Mouse (Mus musculus): ENCODE measurements around the gene Zfp653.
"Not testable (repeated sequence)": the region's sequence is repeated elsewhere in the genome, so short reads cannot be mapped to it uniquely, and the experiment has no call there.

Gene Zfp653

GRCm38 (mm10) chr9:22070791-22071573 lies at the start of gene Zfp653, which contains the start of gene Gm49318:
TSS of gene Zfp653 (minus strand) at chr9:22071376.
TSS of gene Gm49318 (minus strand) at chr9:22071259.
- DNase-seq (ENCODE audit: low spot score in 2 of 2) = peak; percentile 94 to 95

GRCm38 (mm10) chr9:22119543-22119942 lies 48.4 kb upstream of the Zfp653 start:
- no peak for DNase-seq (ENCODE audit: low spot score in 2 of 2)

GRCm38 (mm10) chr9:22117754-22118456 lies 46.7 kb upstream of the Zfp653 start:
- DNase-seq (ENCODE audit: low spot score in 2 of 2) = peak in 1 of 2 experiments; percentile 27

- peak; percentile 79 to 91 for DNase-seq (ENCODE audit: low spot score in 2 of 2)
Observed at GRCm38 (mm10) chr9:22116740-22117426, 45.7 kb upstream of the Zfp653 start, which contains the start of gene Elof1. TSS of gene Elof1 (minus strand) at chr9:22117172.

- DNase-seq (ENCODE audit: low spot score in 2 of 2) = no peak
Observed at GRCm38 (mm10) chr9:22116086-22116485, 44.9 kb upstream of the Zfp653 start.

GRCm38 (mm10) chr9:22115635-22116034 lies 44.5 kb upstream of the Zfp653 start:
- no peak for DNase-seq (ENCODE audit: low spot score in 2 of 2)

- no peak for DNase-seq (ENCODE audit: low spot score in 2 of 2)
Observed at GRCm38 (mm10) chr9:22108194-22108593, 37.0 kb upstream of the Zfp653 start.

- DNase-seq (ENCODE audit: low spot score in 2 of 2) = no peak
Observed at GRCm38 (mm10) chr9:22099922-22100321, 28.7 kb upstream of the Zfp653 start.

GRCm38 (mm10) chr9:22098993-22099696 lies 28.0 kb upstream of the Zfp653 start, which contains the start of gene Cnn1:
TSS of gene Cnn1 (plus strand) at chr9:22099216.
- no peak for DNase-seq (ENCODE audit: low spot score in 2 of 2)

GRCm38 (mm10) chr9:22095854-22096307 lies 24.7 kb upstream of the Zfp653 start:
- DNase-seq (ENCODE audit: low spot score in 2 of 2) = peak; percentile 42 to 69

GRCm38 (mm10) chr9:22092746-22093145 lies 21.6 kb upstream of the Zfp653 start:
- DNase-seq (ENCODE audit: low spot score in 2 of 2) = no peak

- no peak for DNase-seq (ENCODE audit: low spot score in 2 of 2)
Observed at GRCm38 (mm10) chr9:22089986-22090385, 18.8 kb upstream of the Zfp653 start.

GRCm38 (mm10) chr9:22089281-22089680 lies 18.1 kb upstream of the Zfp653 start:
- no peak for DNase-seq (ENCODE audit: low spot score in 2 of 2)

GRCm38 (mm10) chr9:22087034-22087618 lies 15.9 kb upstream of the Zfp653 start:
- no peak for DNase-seq (ENCODE audit: low spot score in 2 of 2)

GRCm38 (mm10) chr9:22086012-22086411 lies 14.8 kb upstream of the Zfp653 start:
- no peak for DNase-seq (ENCODE audit: low spot score in 2 of 2)

GRCm38 (mm10) chr9:22085022-22085834 lies 14.1 kb upstream of the Zfp653 start, which contains the start of gene Ecsit:
TSS of gene Ecsit (minus strand) at chr9:22085438.
- peak; percentile 88 to 91 for DNase-seq (ENCODE audit: low spot score in 2 of 2)

GRCm38 (mm10) chr9:22084667-22085021 lies 13.5 kb upstream of the Zfp653 start:
- DNase-seq (ENCODE audit: low spot score in 2 of 2) = no peak

- DNase-seq (ENCODE audit: low spot score in 2 of 2) = no peak
Observed at GRCm38 (mm10) chr9:22076223-22076622, 5.0 kb upstream of the Zfp653 start.

GRCm38 (mm10) chr9:22075778-22076177 lies 4.6 kb upstream of the Zfp653 start:
- DNase-seq (ENCODE audit: low spot score in 2 of 2) = not testable (repeated sequence)

GRCm38 (mm10) chr9:22072276-22072675 lies 1.1 kb upstream of the Zfp653 start:
- DNase-seq (ENCODE audit: low spot score in 2 of 2) = no peak

Measured in frontal cortex, postnatal 25 days (tissue).